Mouse (Mus musculus): Measurements from ENCODE around the gene Rapgef1.

DNA sequence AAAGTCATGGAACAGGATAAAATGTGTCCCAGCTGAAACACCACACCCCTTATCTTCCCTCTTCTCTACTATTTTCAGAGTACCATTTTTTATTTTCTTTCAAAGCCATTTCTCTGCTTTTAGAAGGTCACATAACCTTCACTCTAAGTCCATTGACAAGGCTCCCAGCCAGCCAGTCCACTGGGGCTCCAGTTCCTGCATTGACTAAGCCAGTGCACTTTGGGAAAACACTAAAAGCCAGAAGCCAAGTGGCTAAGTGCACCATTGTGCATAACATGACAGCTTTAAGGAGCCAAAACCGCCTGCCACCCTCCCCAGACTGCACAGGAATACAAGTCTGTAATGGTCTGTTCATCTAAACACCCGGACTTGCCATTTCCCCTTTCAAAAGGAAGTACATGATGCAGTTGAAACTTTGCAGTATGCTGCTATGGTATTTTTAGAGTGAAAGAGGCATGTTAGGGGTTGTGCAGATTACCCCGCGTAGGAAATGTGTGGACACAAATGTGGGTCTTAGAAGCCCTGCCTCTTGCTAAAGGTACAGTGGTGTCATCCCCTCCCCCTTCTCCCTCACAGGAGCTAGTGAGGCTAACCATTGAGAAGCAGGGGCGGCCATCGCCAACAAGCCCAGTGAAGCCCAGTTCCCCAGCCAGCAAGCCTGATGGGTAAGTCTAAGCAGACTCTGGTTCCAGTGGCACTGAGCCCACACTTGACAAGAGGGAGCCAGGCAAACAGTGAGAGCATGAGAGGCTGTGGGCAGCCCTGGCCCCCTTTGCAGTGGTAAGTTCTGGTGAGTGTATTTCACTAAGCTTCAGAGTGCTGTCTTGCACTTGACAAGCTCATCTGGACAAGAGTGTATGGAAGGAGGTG, 79.1 kb downstream of the Rapgef1 start:
- TF ChIP-seq GATA1 (IDR thresholded peaks at IDR 0.05; ENCODE audit: borderline replicate concordance, low read length): no peak
- no peak for TF ChIP-seq FLI1 (IDR thresholded peaks at IDR 0.05; ENCODE audit: low read length)
